Mouse (Mus musculus) ES-Bruce4 (cell line): Measurements from ENCODE around the gene Churc1. TPM values are rescaled to one million over a fixed set of nuclear protein-coding genes. Genes with fewer than 3 reads are reported as not detected.
A peak's percentile ranks its signal among the peaks of the same experiment; 100 is the strongest.

Experiments used
- H3K27ac ChIP-seq: 2 replicates; pipeline ENCODE4 v1.5.1; 2012; ENCODE audit warnings: low read length, inconsistent platforms; ENCODE audit not compliant: insufficient read depth
- H3K27me3 ChIP-seq: 2 replicates; pipeline ENCODE4 v1.6.1; 2012; ENCODE audit warnings: mild to moderate bottlenecking, low read length, inconsistent platforms; ENCODE audit not compliant: control insufficient read depth, poor library complexity, insufficient read depth, severe bottlenecking
- H3K36me3 ChIP-seq: 2 replicates; pipeline ENCODE4 v1.6.1; 2012; ENCODE audit warnings: inconsistent platforms, mild to moderate bottlenecking, low read length, moderate library complexity; ENCODE audit not compliant: control insufficient read depth, poor library complexity, insufficient read depth, severe bottlenecking
- H3K4me1 ChIP-seq: one replicate; pipeline ENCODE4 v1.8.1; 2011; ENCODE audit warnings: low read length; ENCODE audit not compliant: control insufficient read depth, insufficient read depth
- H3K4me3 ChIP-seq: 2 replicates; pipeline ENCODE4 v1.5.1; 2011; ENCODE audit warnings: low read depth, mild to moderate bottlenecking, low read length
- H3K9ac ChIP-seq: 2 replicates; pipeline ENCODE4 v1.6.1; 2012; ENCODE audit warnings: low read depth, mild to moderate bottlenecking, inconsistent platforms; ENCODE audit not compliant: poor library complexity, severe bottlenecking
- H3K9me3 ChIP-seq: replicated peaks from 2 replicates; pipeline ENCODE4 v1.6.1; 2012; ENCODE audit warnings: mild to moderate bottlenecking, low read length, inconsistent platforms; ENCODE audit not compliant: control insufficient read depth, poor library complexity, insufficient read depth, severe bottlenecking
- CTCF ChIP-seq: IDR thresholded peaks from one replicate; pipeline ENCODE4 v1.8.1; 2011; ENCODE audit warnings: low read depth, low read length
- EP300 ChIP-seq: IDR thresholded peaks from 2 replicates; pipeline ENCODE4 v1.6.1; 2011; ENCODE audit warnings: low read depth, low read length; ENCODE audit not compliant: insufficient read depth
- POLR2A ChIP-seq: IDR thresholded peaks from one replicate; pipeline ENCODE4 v1.8.1; 2011; ENCODE audit warnings: low read length; ENCODE audit not compliant: insufficient read depth
- polyA plus RNA-seq: library from polyadenylated mRNA; stranded (reverse); fragments of >200 nt; gene quantifications from 2 replicates; pipeline ENCODE4 v1.2.4, GENCODE M21; 2011; ENCODE audit warnings: low read depth; ENCODE audit not compliant: missing spikeins, insufficient read depth, insufficient read length

The Churc1 gene
- polyA plus RNA-seq, 1 experiment, result 30.7 TPM

DNA sequence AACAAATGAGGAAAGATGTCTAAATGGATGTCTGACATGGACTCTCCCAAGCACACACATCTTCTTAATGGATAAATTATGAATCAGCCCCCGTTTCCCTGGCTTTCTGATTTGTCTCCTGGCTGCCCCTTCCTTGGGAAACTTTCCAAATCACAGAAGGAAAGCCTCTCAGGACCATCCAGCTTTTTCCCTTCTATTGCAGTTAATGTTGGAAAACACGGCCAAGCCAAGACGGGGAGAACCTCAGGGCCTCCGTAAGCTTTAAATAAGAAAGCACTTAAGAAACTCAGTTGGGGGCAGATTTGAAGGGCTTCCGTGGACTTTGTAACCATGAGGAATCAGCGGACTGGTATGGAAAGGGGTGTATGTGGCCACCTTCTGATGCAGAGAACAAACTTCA lies 54.5 kb downstream of the Churc1 start:
- Histone ChIP-seq H3K27me3 (no peaks in the 10 kb centered on the region), H3K4me1 (peaks cover 5% of the 10 kb centered on the region), H3K36me3 (no peaks in the 10 kb centered on the region), H3K4me3 (no peak overlapping the region), H3K9ac (no peak overlapping the region), H3K9me3 (no peaks in the 10 kb centered on the region), H3K27ac (no peak overlapping the region)
- TF ChIP-seq CTCF, result no peak
- TF ChIP-seq EP300, result no peak
- TF ChIP-seq POLR2A, result no peak

DNA sequence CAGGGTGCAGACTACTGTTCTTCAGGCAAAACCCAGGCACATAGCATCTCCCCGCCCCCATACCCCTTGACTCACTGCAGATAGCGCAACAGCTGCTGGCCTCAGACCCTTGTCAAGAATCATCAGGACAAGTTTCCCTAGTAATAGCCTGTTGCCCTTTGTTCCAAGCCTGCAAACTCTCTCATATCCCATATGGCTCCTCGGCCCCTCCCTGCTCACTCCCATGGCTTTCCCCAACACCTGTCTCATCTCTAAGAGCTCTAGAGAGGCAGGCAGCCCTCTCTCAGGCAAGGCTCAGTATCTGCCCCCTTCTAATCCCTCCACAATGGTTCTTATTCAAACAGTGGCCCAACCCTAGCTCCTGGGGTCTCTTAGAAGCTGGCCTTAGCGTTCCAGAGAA lies 55.3 kb downstream of the Churc1 start:
- H3K9ac ChIP-seq, result no peak overlapping the region
- H3K27me3 ChIP-seq, result no peaks in the 10 kb centered on the region
- no peak overlapping the region for H3K27ac ChIP-seq
- H3K9me3 ChIP-seq, result no peaks in the 10 kb centered on the region
- no peaks in the 10 kb centered on the region for H3K36me3 ChIP-seq
- peaks cover 5% of the 10 kb centered on the region for H3K4me1 ChIP-seq
- TF ChIP-seq POLR2A (no peak), CTCF (no peak), EP300 (no peak)
- H3K4me3 ChIP-seq, result no peak overlapping the region

DNA sequence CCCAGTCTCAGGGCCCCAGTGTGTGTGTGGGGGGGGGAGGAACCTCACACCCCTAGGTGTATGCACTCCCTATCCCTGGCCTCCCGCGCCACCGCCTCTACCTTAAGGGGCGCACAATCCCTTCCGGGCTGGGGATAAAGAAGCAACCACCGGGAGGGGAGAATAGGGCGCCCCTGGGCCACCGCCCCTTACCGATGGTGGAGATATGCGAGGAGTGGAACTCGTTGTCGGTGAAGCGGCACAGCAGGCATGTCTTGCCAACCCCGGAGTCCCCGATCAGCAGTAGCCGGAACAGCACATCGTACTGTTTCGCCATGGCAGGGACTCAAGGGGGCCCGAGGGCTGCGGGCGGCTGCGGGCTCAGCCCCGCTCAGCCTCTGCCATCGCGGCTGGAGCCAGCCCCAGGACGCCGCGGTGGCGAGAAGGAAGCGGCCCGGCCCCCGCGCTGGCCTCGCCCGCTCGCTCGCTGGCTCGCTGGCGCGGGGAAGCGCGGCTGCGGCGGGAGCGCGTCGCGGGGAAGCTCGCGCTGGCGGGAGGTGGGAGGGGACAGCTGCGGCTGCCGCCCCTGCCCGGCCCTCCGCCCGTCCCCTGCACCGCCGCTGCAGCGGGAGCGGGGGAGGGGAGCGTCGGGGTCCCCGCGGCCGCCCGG lies 56.8 kb downstream of the Churc1 start:
- Histone ChIP-seq H3K4me1 (peaks cover 5% of the 10 kb centered on the region), H3K9ac (peak overlapping the region; percentile 86), H3K27me3 (no peaks in the 10 kb centered on the region), H3K27ac (no peak overlapping the region), H3K36me3 (no peaks in the 10 kb centered on the region), H3K9me3 (no peaks in the 10 kb centered on the region), H3K4me3 (peak overlapping the region; percentile 75)
- TF ChIP-seq CTCF, result no peak
- TF ChIP-seq EP300, result no peak
- no peak for TF ChIP-seq POLR2A

DNA sequence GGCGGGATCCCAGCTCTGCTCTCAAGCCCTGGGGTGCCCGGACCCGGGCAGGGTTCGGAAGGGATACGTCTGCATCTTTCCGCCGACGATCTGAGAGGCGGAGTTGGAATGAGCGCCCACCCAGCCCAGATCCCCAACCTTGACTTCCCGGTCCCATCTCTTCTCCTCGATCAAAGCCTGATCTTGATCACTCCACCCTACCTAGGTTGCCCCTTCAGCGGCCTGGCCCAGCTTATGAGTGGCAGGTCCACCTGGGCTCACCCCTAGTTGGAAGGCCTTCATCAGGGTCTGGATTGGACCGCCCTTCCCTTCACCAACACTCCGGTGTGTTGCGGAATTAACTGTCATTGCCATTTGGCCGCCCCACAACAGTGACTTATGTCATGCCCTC lies 57.3 kb downstream of the Churc1 start, which contains the start of gene Rab15:
Rab15 (minus strand) TSS at position 258 of the 391 bp plus-strand sequence.
- Histone ChIP-seq H3K4me3 (peak within 1 kb of the TSS; percentile 75), H3K9ac (peak within 1 kb of the TSS; percentile 86), H3K9me3 (no peaks in the 10 kb centered on the region), H3K36me3 (no peaks in the 10 kb centered on the region), H3K27me3 (no peaks in the 10 kb centered on the region), H3K4me1 (peaks cover 5% of the 10 kb centered on the region), H3K27ac (no peak within 1 kb of the TSS)
- TF ChIP-seq POLR2A, result no peak
- no peak for TF ChIP-seq CTCF
- no peak for TF ChIP-seq EP300

DNA sequence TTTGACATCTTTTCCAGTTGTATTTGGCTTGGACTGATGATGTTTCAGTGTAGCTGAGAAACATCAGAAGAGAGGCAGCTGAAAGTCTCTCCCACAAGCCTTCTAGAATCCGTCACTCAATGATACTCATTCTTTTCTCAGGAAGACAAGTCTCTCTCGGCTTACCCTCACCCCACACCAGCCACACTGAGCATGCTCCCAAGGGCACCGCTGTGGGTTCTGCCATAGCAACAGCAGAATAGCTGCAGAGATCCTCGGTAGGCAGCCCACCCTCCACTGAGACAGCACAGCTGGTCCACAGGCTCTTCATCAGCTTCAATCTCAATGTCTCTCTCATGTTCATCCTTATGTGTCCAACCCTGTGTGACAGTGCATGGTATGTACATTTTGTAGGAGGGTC lies 59.9 kb downstream of the Churc1 start:
- Histone ChIP-seq H3K4me1 (no peaks in the 10 kb centered on the region), H3K9ac (no peak overlapping the region), H3K9me3 (no peaks in the 10 kb centered on the region), H3K27me3 (no peaks in the 10 kb centered on the region), H3K27ac (no peak overlapping the region), H3K4me3 (no peak overlapping the region), H3K36me3 (no peaks in the 10 kb centered on the region)
- no peak for TF ChIP-seq POLR2A
- no peak for TF ChIP-seq CTCF
- no peak for TF ChIP-seq EP300

DNA sequence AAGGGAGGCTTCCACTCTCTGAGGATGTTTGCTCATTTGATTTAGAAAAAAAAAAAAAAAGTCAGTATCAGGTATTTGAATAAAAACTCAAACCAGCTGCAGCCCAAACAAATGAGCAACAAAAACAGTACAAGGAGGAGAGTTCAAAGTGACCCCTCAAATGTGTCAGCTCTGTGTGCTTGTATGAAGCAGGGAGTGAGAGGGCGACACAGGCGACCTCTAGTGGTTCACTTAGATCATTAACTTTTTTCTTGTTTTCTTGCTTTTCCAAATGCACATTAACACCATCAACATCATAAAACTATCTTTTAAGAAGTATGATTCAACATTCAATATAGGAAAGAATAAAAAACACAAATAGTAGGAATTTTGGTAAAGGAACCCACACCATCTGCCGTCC lies 67.4 kb downstream of the Churc1 start:
- Histone ChIP-seq H3K9ac (no peak overlapping the region), H3K27ac (no peak overlapping the region), H3K27me3 (no peaks in the 10 kb centered on the region), H3K9me3 (no peaks in the 10 kb centered on the region), H3K4me1 (no peaks in the 10 kb centered on the region), H3K4me3 (no peak overlapping the region), H3K36me3 (no peaks in the 10 kb centered on the region)
- peak; percentile 60 for TF ChIP-seq CTCF
- TF ChIP-seq POLR2A, result no peak

Other genes with a start within 250 kb of the Churc1 start
- 25.3 and 28.5 TPM in 2 replicates for gene Plekhg3, start 234.6 kb upstream of the Churc1 start, polyA plus RNA-seq
- gene Sptb, start 55.0 kb upstream of the Churc1 start, polyA plus RNA-seq, result 4.6 and 4.7 TPM in 2 replicates
- 68.6 and 81.0 TPM in 2 replicates for gene Fntb, start 51 bp downstream of the Churc1 start, polyA plus RNA-seq
- 12.7 and 20.3 TPM in 2 replicates for gene Gpx2, start 30.0 kb downstream of the Churc1 start, polyA plus RNA-seq
- 34.2 and 40.7 TPM in 2 replicates for gene Rab15, start 57.4 kb downstream of the Churc1 start, polyA plus RNA-seq
- 84.4 and 101 TPM in 2 replicates for gene Max, start 196.7 kb downstream of the Churc1 start, polyA plus RNA-seq